Mouse (Mus musculus): ENCODE results near the gene Acad8.

The Acad8 gene

GRCm38 (mm10) chr9:26999461-27000395, at the start of gene Acad8, which contains the start of gene Thyn1:
Gene Acad8, minus strand, starts transcription at chr9:26999566.
Gene Thyn1, plus strand, starts transcription at chr9:26999710.
- DNase-seq, result peak; percentile 99

- no peak for DNase-seq
These were observed 44.5 kb upstream of the Acad8 start for GRCm38 (mm10) chr9:27043892-27044291.

GRCm38 (mm10) chr9:27030763-27031100, 31.4 kb upstream of the Acad8 start:
- no peak for DNase-seq

- peak; percentile 98 for DNase-seq
These were observed 30.7 kb upstream of the Acad8 start, which contains the start of the genes Vps26b and Ncapd3 for GRCm38 (mm10) chr9:27029828-27030762. Gene Vps26b, minus strand, starts transcription at chr9:27030065. Gene Ncapd3, plus strand, starts transcription at chr9:27030175.

GRCm38 (mm10) chr9:27029022-27029827, 29.9 kb upstream of the Acad8 start:
- DNase-seq, result peak; percentile 70 to 75

- DNase-seq, result no peak
These were observed 27.3 kb upstream of the Acad8 start for GRCm38 (mm10) chr9:27026708-27027107.

- DNase-seq, result no peak
These were observed 24.3 kb upstream of the Acad8 start for GRCm38 (mm10) chr9:27023681-27024080.

GRCm38 (mm10) chr9:27018961-27019360, 19.6 kb upstream of the Acad8 start:
- no peak for DNase-seq

GRCm38 (mm10) chr9:27011572-27011971, 12.2 kb upstream of the Acad8 start:
- no peak for DNase-seq

- DNase-seq, result no peak
These were observed 9.9 kb upstream of the Acad8 start for GRCm38 (mm10) chr9:27009231-27009630.

GRCm38 (mm10) chr9:27006866-27007265, 7.5 kb upstream of the Acad8 start:
- no peak for DNase-seq

- DNase-seq, result peak in 1 of 2 experiments; percentile 51
These were observed 6.6 kb upstream of the Acad8 start for GRCm38 (mm10) chr9:27005933-27006332.

GRCm38 (mm10) chr9:27005231-27005630, 5.9 kb upstream of the Acad8 start:
- DNase-seq, result no peak

- no peak for DNase-seq
These were observed 501 bp downstream of the Acad8 start for GRCm38 (mm10) chr9:26998669-26999460.

- DNase-seq, result no peak
These were observed 1.9 kb downstream of the Acad8 start for GRCm38 (mm10) chr9:26997501-26997900.

- no peak for DNase-seq
These were observed 2.3 kb downstream of the Acad8 start for GRCm38 (mm10) chr9:26997062-26997461.

- no peak for DNase-seq
These were observed 5.5 kb downstream of the Acad8 start for GRCm38 (mm10) chr9:26993900-26994299.

- DNase-seq, result no peak
These were observed 6.2 kb downstream of the Acad8 start for GRCm38 (mm10) chr9:26993118-26993517.

- DNase-seq, result no peak
These were observed 9.2 kb downstream of the Acad8 start for GRCm38 (mm10) chr9:26990181-26990580.

GRCm38 (mm10) chr9:26985668-26986277, 13.6 kb downstream of the Acad8 start:
- no peak for DNase-seq

- DNase-seq, result no peak
These were observed 14.2 kb downstream of the Acad8 start for GRCm38 (mm10) chr9:26985090-26985613.
